Mouse (Mus musculus) ES-E14 (cell line): Measurements from ENCODE around the gene Rnf182. TPM values are rescaled to one million over a fixed set of nuclear protein-coding genes. Genes with fewer than 3 reads are reported as not detected.

Experiments used
- DNase-seq: peaks from one replicate; pipeline ENCODE4 v3.0.0-alpha.2; 2013; ENCODE audit warnings: low read depth, low spot score
- H3K27ac ChIP-seq: 2 replicates; pipeline ENCODE4 v1.5.1; 2012; ENCODE audit warnings: low read depth, mild to moderate bottlenecking, low read length, moderate library complexity, mixed read lengths; ENCODE audit not compliant: poor library complexity, insufficient read depth, severe bottlenecking
- H3K36me3 ChIP-seq: 2 replicates; pipeline ENCODE4 v1.6.1; 2012; ENCODE audit warnings: mild to moderate bottlenecking, low read length, moderate library complexity, mixed read lengths; ENCODE audit not compliant: control insufficient read depth, poor library complexity, insufficient read depth, severe bottlenecking
- H3K4me1 ChIP-seq, 2 experiments: fragments of 150-350 bp in 1 of 2; sonication (generic) in 1 of 2; 2 replicates each; pipeline ENCODE4 v1.6.1; 2012; ENCODE audit warnings: low read length in 2 of 2, mild to moderate bottlenecking in 1 of 2, mixed read lengths in 1 of 2; ENCODE audit not compliant: control insufficient read depth in 2 of 2, insufficient read depth in 2 of 2, poor library complexity in 1 of 2
- H3K4me3 ChIP-seq, 2 experiments: fragments of 150-350 bp in 1 of 2; sonication (generic) in 1 of 2; 2 replicates each; pipeline ENCODE4 v1.5.1; 2012; ENCODE audit warnings: low read length in 2 of 2, low read depth in 1 of 2, mild to moderate bottlenecking in 1 of 2, mixed read lengths in 1 of 2; ENCODE audit not compliant: insufficient read depth in 1 of 2, poor library complexity in 1 of 2, severe bottlenecking in 1 of 2
- H3K9ac ChIP-seq: 2 replicates; pipeline ENCODE4 v1.6.1; 2012; ENCODE audit warnings: low read depth, mild to moderate bottlenecking, low read length, mixed read lengths; ENCODE audit not compliant: poor library complexity, insufficient read depth, severe bottlenecking
- H3K9me3 ChIP-seq: fragments of 150-350 bp; sonication (generic); 2 replicates; pipeline ENCODE4 v1.6.1; 2012; ENCODE audit warnings: low read depth, mild to moderate bottlenecking, low read length; ENCODE audit not compliant: control insufficient read depth, insufficient read depth
- CHD2 ChIP-seq: IDR thresholded peaks from 2 replicates; pipeline ENCODE4 v1.6.1; 2014; ENCODE audit warnings: mild to moderate bottlenecking, low read depth, low read length, inconsistent platforms
- HCFC1 ChIP-seq: IDR thresholded peaks from 2 replicates; pipeline ENCODE4 v1.6.1; 2012; ENCODE audit warnings: low read length, inconsistent platforms, borderline replicate concordance; ENCODE audit not compliant: insufficient read depth
- MAFK ChIP-seq: IDR thresholded peaks from 2 replicates; pipeline ENCODE4 v1.6.1; 2014; ENCODE audit warnings: mild to moderate bottlenecking, low read depth, low read length, inconsistent platforms; ENCODE audit not compliant: insufficient read depth
- ZC3H11A ChIP-seq: IDR thresholded peaks from 2 replicates; pipeline ENCODE4 v1.6.1; 2012; ENCODE audit warnings: low read depth, mild to moderate bottlenecking, inconsistent platforms, low read length, borderline replicate concordance
- ZNF384 ChIP-seq: IDR thresholded peaks from 2 replicates; pipeline ENCODE4 v1.6.1; 2012; ENCODE audit warnings: low read depth, low read length, inconsistent platforms
- in situ Hi-C, 2 experiments: fragments of 600-800 bp; cut with MboI; formaldehyde crosslinking; loops; one replicate each; pipeline ENCODE4 v1.15.1; 2025; ENCODE audit warnings: low sequenced_read_pairs in 2 of 2, inconsistent platforms in 1 of 2; ENCODE audit not compliant: unreplicated experiment in 2 of 2
- total RNA-seq: library from RNA; depleted of rRNA; stranded (reverse); fragments of 300-350 nt; gene quantifications from 2 replicates; pipeline ENCODE4 v1.2.3, GENCODE M21; 2012

Gene Rnf182
- total RNA-seq, 1 experiment: 0.22 TPM

DNA sequence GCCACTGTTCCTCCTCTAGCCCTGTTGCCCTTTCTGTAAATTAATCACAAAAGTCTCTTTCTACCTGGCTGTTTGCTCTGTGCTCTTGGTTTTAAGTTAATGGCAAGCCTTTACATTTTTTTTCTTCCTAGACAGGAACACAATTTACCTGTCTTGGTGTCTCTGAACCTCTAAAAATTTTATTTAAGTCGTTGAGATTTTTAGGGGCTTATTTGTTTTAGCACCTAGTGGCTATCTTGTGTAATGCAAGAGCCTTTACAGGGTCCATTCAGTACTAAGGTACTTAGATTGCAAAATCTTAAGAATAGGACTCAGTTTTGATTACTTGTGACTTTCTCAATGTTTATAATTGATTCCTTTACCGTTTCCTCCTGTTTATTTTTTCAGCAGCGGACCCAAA, 76.2 kb downstream of the Rnf182 start:
- Histone ChIP-seq H3K4me1 (peaks cover 0 to 2% of the 10 kb centered on the region in 2 experiments; a peak in 1 of 4 replicates), H3K9ac (no peak overlapping the region), H3K9me3 (no peaks in the 10 kb centered on the region), H3K27ac (no peak overlapping the region), H3K36me3 (no peaks in the 10 kb centered on the region), H3K4me3 (no peak overlapping the region)
- in situ Hi-C loops: no loop called here
- no peak for DNase-seq
- no peak for TF ChIP-seq HCFC1
- no peak for TF ChIP-seq ZC3H11A
- no peak for TF ChIP-seq ZNF384
- no peak for TF ChIP-seq CHD2
- no peak for TF ChIP-seq MAFK

DNA sequence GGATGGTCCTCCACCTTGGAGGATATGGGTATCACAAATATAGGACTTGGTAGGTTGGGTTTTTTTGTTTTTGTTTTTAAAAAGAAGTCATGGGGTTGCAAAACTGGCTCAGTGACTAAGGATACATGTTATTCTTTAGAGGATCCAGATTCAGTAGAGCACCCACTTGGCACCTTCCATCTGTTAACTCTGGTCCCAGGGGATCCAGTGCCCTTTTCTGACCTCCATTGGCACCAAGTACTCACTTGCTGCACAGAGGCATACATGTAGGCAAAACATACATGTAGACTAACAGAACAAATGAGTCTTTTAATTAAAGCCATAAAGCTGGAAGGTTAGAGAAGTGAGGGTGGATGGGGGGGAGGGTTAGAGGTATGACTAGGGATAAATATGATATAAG, 80.0 kb downstream of the Rnf182 start:
- DNase-seq: no peak

DNA sequence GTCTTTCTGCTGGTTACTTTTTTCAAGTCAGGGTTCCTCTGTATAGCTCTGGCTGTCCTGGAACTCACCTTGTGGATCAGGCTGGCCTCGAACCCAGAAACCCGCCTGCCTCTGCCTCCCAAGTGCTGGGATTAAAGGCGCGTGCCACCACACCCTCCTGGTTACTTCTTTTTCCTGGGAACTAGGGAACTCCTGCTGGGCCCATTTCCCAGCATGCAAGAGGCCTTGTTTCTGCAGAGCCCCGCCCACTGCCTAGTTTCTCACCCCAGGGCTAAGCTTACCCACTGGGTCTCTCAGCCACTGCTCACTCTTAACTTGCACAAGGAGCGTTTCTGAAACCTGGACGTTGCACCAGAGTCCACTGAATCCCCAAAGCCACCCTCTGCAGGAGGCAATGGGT, 80.5 kb downstream of the Rnf182 start:
- no peak overlapping the region for H3K27ac ChIP-seq
- peak; percentile 70 for DNase-seq
- no peaks in the 10 kb centered on the region for H3K9me3 ChIP-seq
- in situ Hi-C loops: no loop called here
- no peak overlapping the region for H3K9ac ChIP-seq
- peak overlapping the region; percentile 32 to 48; a peak in 1 of 4 replicates for H3K4me3 ChIP-seq
- TF ChIP-seq MAFK (no peak), HCFC1 (no peak)
- peaks cover 0 to 2% of the 10 kb centered on the region in 2 experiments; a peak in 1 of 4 replicates for H3K4me1 ChIP-seq
- H3K36me3 ChIP-seq: no peaks in the 10 kb centered on the region

More for the DNA sequence above, 80.0 kb downstream of the Rnf182 start:
- H3K4me1 ChIP-seq: peaks cover 0 to 2% of the 10 kb centered on the region in 2 experiments; a peak in 1 of 4 replicates
- H3K36me3 ChIP-seq: no peaks in the 10 kb centered on the region
- no peak overlapping the region for H3K4me3 ChIP-seq
- H3K27ac ChIP-seq: no peak overlapping the region
- H3K9ac ChIP-seq: no peak overlapping the region
- H3K9me3 ChIP-seq: no peaks in the 10 kb centered on the region
- TF ChIP-seq ZNF384 (no peak), ZC3H11A (no peak), HCFC1 (no peak), CHD2 (no peak), MAFK (no peak)
- in situ Hi-C loops: no loop called here

DNA sequence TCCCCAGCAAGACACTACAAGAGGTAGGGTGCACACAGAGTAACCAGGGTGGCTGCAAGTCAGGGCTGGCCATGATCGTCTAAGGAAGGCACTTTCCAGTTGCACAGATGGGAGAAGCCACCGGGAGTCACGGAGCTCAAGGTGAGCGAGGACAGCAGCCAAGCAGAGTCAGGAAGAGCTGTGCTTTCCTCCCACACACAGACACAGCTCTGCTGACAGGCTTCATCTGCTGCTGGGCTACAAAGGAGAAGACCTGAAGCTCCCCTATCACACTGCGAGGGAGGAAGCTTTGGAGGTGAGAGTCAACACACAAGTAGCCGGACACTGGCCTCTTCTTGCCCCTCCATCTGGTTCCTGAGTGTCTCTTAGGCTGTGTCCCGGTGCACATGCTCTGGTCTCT, 83.0 kb downstream of the Rnf182 start:
- Histone ChIP-seq H3K27ac (no peak overlapping the region), H3K36me3 (no peaks in the 10 kb centered on the region), H3K4me3 (no peak overlapping the region), H3K9me3 (no peaks in the 10 kb centered on the region), H3K9ac (no peak overlapping the region), H3K4me1 (no peaks in the 10 kb centered on the region)
- DNase-seq: no peak
- TF ChIP-seq HCFC1: no peak
- in situ Hi-C loops: no loop called here

DNA sequence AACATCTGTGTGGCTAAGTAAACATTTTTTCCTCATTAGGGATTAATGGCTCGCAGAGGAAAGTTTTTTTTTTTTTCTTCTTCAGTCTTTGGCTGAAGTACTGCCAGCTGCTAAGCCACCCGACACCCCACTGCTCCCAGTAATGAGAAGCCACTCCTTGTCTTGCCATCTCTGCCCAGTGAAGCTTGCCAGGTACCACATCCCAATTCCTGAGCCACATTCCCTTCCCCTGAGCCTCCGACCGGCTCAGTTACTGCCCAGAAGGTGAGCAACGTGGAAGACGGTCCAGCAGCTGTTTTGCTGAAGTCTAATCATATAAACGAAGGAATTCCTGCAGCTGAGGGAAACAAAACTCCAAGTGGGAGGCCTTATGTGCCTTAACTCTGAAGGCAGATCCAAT, 88.0 kb downstream of the Rnf182 start:
- DNase-seq: no peak
- no peak for TF ChIP-seq MAFK
- no peak for TF ChIP-seq HCFC1
- TF ChIP-seq ZC3H11A: no peak
- no peak for TF ChIP-seq ZNF384
- no peak for TF ChIP-seq CHD2
- in situ Hi-C loops: no loop called here
- Histone ChIP-seq H3K4me1 (no peaks in the 10 kb centered on the region), H3K9ac (no peak overlapping the region), H3K4me3 (no peak overlapping the region), H3K27ac (no peak overlapping the region), H3K9me3 (no peaks in the 10 kb centered on the region), H3K36me3 (no peaks in the 10 kb centered on the region)
